Mouse (Mus musculus) liver, embryonic 14.5 days (tissue): ENCODE data around the gene Gm10309. TPM values are rescaled to one million over a fixed set of nuclear protein-coding genes. Genes with fewer than 3 reads are reported as not detected.

Experiments used
- ATAC-seq: fragments of 200-750 bp; cut with Nextera tagmentation; 2 replicates; pipeline ENCODE4 v1.8.0; 2017; ENCODE audit warnings: moderate number of reproducible peaks, mild to moderate bottlenecking, moderate library complexity; ENCODE audit not compliant: insufficient read depth
- DNase-seq, 3 experiments: peaks; one replicate each; pipeline ENCODE4 v3.0.0-alpha.2; 2012 to 2013; ENCODE audit warnings: low read depth in 3 of 3, low spot score in 3 of 3
- H3K27ac ChIP-seq: fragments of 300-500 bp; sonication (generic); 2 replicates; pipeline ENCODE4 v1.5.1; 2014; ENCODE audit warnings: moderate library complexity, mild to moderate bottlenecking, control low read depth, inconsistent platforms
- H3K27me3 ChIP-seq: fragments of 300-500 bp; sonication (generic); 2 replicates; pipeline ENCODE4 v1.6.1; 2014; ENCODE audit warnings: mild to moderate bottlenecking, low read length, moderate library complexity; ENCODE audit not compliant: control insufficient read depth, insufficient read depth
- H3K36me3 ChIP-seq: fragments of 300-500 bp; sonication (generic); replicated peaks from 2 replicates; pipeline ENCODE4 v1.6.1; 2014; ENCODE audit warnings: low read depth; ENCODE audit not compliant: control insufficient read depth, insufficient read depth
- H3K4me1 ChIP-seq, 2 experiments: fragments of 200-500 bp in 1 of 2; fragments of 300-500 bp in 1 of 2; sonication (generic) in 1 of 2; replicated peaks; 2 replicates each; pipeline ENCODE4 v1.6.1; 2012 to 2014; ENCODE audit warnings: antibody characterized with exemption in 1 of 2, inconsistent platforms in 1 of 2, low read length in 1 of 2; ENCODE audit not compliant: control insufficient read depth in 2 of 2, insufficient read depth in 2 of 2
- H3K4me2 ChIP-seq: fragments of 300-500 bp; sonication (generic); 2 replicates; pipeline ENCODE4 v1.6.1; 2014; ENCODE audit warnings: low read depth, mild to moderate bottlenecking, control low read depth, moderate library complexity
- H3K4me3 ChIP-seq, 2 experiments: fragments of 200-500 bp in 1 of 2; fragments of 300-500 bp in 1 of 2; sonication (generic) in 1 of 2; 2 replicates each; pipeline ENCODE4 v1.5.1; 2012 to 2014; ENCODE audit warnings: low read depth in 2 of 2, low read length in 2 of 2, mild to moderate bottlenecking in 2 of 2, control low read depth in 1 of 2, inconsistent platforms in 1 of 2, moderate library complexity in 1 of 2; ENCODE audit not compliant: insufficient read depth in 1 of 2
- H3K9ac ChIP-seq: fragments of 300-500 bp; sonication (generic); replicated peaks from 2 replicates; pipeline ENCODE4 v1.6.1; 2014; ENCODE audit warnings: mild to moderate bottlenecking, control low read depth, moderate library complexity
- H3K9me3 ChIP-seq: fragments of 300-500 bp; sonication (generic); 2 replicates; pipeline ENCODE4 v1.6.1; 2016; ENCODE audit warnings: low read length, mixed read lengths; ENCODE audit not compliant: control insufficient read depth
- CTCF ChIP-seq: IDR thresholded peaks from 2 replicates; pipeline ENCODE4 v1.5.1; 2016; ENCODE audit warnings: antibody characterized with exemption, low read depth, control low read depth
- EP300 ChIP-seq: IDR thresholded peaks from 2 replicates; pipeline ENCODE4 v1.6.1; 2016; ENCODE audit warnings: antibody characterized with exemption, low read depth
- WGBS: fragments of 180-500 bp; shearing (Covaris S2); extraction: QIAGEN DNeasy Blood & Tissue Kit; methylation state at CpG from one replicate; pipeline ENCODE4 v1.1.7; 2014; ENCODE audit not compliant: insufficient replicate concordance; 5-methylcytosine and 5-hydroxymethylcytosine counted together
- polyA plus RNA-seq, 2 experiments: library from polyadenylated mRNA; depleted of rRNA in 1 of 2; stranded (reverse) in 1 of 2; unstranded in 1 of 2; fragments of >200 nt; fragmentation: Nextera tagmentation in 1 of 2; extraction: Ambion mirVana in 1 of 2; gene quantifications; 2 replicates each; pipeline versions ENCODE4 v1.2.1 to v1.2.3; 2012 to 2014

Gene Gm10309
- polyA plus RNA-seq, 2 experiments: 0.06 TPM; not detected in 1

DNA sequence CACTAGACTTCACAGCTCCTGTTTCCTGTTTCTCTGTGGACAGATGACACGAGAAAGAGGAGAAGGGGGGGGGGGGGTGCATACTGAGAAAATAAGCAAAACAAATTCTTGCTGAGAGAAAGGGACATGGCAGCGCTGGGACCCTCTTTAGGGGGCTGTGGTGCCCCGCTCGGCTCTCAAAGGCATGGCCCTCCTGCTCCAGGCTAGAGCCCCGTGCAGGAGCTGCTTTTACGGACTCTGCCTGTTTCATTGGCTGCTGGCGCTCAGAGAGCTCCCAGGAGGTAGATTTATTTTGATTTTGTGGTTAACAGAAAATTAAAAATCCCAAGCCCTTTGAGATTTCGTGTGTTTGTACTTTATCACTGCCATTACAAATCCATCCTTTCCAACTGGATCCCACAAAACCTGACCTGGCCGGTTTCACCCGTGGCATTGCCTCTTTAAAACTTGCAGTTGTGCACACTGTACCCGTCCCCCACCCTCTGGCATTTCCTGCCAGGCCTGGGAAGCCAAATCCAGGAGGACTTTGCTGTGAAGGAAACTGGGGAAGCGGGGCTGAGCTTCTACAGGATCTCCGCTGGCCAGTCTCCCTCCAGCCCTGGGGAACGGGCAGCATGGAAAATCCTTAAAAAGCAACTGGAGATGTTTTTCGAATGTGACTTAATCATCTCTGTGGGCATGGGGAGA lies 5.5 kb downstream of the Gm10309 start:
- no peak for TF ChIP-seq EP300
- no peak for TF ChIP-seq CTCF
- Histone ChIP-seq H3K4me3 (no peak overlapping the region), H3K36me3 (no peaks in the 10 kb centered on the region), H3K9ac (no peak overlapping the region), H3K4me2 (no peak overlapping the region), H3K27me3 (no peaks in the 10 kb centered on the region), H3K27ac (no peak overlapping the region), H3K4me1 (0 out of 4 replicates have a peak, but pooled peaks cover 0 to 3% of the 10 kb centered on the region in 2 experiments), H3K9me3 (no peaks in the 10 kb centered on the region)
- no peak for ATAC-seq
- no peak for DNase-seq
- WGBS: 54% methylated on average over 15 of the region's 15 CpGs

DNA sequence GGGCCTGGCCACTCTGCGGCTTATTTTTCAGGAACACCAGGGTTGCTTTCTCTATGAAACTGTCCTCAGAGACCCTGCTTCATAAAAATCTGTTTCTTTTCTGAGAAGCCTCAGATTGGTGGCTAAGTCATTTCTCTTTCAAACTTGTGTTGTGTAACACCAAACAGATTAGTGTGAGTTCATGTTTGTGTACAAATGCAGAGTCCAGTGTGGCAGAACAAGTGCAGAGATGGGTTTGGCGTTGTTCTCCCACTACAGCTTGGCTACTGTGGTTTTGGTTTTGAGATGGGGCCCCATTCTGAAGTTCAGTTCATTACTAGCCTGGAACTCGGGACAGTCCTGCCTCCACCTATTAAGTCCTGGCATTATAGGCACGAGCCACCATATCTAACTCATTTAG lies 7.7 kb downstream of the Gm10309 start:
- H3K27ac ChIP-seq: no peak overlapping the region

DNA sequence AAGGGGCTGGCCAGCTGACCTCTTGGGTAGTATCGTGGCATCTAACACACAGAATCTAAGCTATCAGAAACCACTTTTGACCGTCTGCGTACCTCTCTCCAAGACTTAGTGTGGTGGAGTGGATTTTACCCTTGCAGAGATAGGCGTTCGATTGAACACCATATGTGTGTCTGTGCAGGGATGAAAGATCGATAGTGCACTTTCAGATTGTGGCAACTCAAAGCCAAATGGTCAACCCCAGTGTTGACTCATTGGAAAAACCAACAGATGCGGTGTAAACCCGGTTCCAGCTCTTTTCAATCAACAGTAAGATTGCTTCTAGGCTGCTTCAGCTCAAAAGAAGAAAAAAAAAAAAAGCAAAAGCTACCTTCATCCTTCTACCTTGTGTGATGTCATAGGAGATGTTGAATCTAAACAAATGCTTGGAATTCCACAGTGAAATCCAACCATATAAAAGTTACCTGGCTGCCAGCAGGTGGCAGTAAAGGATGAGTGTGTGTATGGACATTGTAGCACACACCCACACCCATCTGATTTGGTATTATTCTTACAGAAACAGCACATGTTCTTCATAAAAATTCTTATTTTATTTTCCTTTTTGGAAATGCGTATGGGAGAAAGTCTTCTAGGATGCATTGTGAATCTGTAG lies 8.8 kb downstream of the Gm10309 start:
- ATAC-seq (no peak), DNase-seq (peak in 1 of 3 experiments; percentile 14)
- Histone ChIP-seq H3K36me3 (no peaks in the 10 kb centered on the region), H3K4me1 (peaks cover 0 to 19% of the 10 kb centered on the region in 2 experiments; a peak in 2 of 4 replicates), H3K27me3 (no peaks in the 10 kb centered on the region), H3K27ac (no peak overlapping the region), H3K4me2 (no peak overlapping the region), H3K4me3 (no peak overlapping the region), H3K9ac (no peak overlapping the region), H3K9me3 (no peaks in the 10 kb centered on the region)
- WGBS: 70% methylated on average over 9 of the region's 9 CpGs
- TF ChIP-seq EP300 (no peak), CTCF (peak; percentile 45; the same call in 1 of the 2 replicates)

More for the DNA sequence above, 7.7 kb downstream of the Gm10309 start:
- ATAC-seq (no peak), DNase-seq (no peak)
- Histone ChIP-seq H3K4me1 (peaks cover 0 to 14% of the 10 kb centered on the region in 2 experiments; a peak in 2 of 4 replicates), H3K27me3 (no peaks in the 10 kb centered on the region), H3K4me2 (no peak overlapping the region), H3K9me3 (no peaks in the 10 kb centered on the region), H3K9ac (no peak overlapping the region), H3K4me3 (no peak overlapping the region), H3K36me3 (no peaks in the 10 kb centered on the region)
- TF ChIP-seq EP300 (no peak), CTCF (no peak)
- 51% methylated on average over 4 of the region's 4 CpGs for WGBS

DNA sequence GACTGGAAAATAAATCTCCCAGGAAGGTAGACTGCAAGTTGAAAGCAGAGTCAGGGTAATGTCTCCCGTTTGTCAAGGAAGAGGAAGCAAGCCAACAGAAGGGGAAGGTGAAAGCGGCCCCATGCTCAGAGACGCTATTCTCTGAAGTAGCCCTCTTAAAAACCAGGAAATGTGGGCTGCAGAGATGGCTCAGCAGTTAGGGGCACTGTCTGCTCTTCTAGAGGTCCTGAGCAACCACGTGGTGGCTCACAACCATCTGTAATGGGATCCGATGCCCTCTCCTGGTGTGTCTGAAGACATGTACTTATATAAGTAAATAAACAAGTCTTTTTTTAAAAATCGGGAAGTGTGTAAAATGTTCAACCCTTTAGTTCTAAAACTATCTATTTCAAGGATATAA lies 10.1 kb downstream of the Gm10309 start:
- DNase-seq: peak in 1 of 3 experiments; percentile 9
- Histone ChIP-seq H3K4me2 (no peak overlapping the region), H3K9me3 (no peaks in the 10 kb centered on the region), H3K27ac (no peak overlapping the region), H3K4me3 (no peak overlapping the region), H3K9ac (no peak overlapping the region), H3K27me3 (no peaks in the 10 kb centered on the region), H3K36me3 (no peaks in the 10 kb centered on the region), H3K4me1 (peaks cover 0 to 19% of the 10 kb centered on the region in 2 experiments; a peak in 2 of 4 replicates)
- TF ChIP-seq CTCF: no peak
- WGBS: 8% methylated on average over 6 of the region's 6 CpGs
- ATAC-seq: peak; percentile 33; the same call in 1 of the 2 replicates

DNA sequence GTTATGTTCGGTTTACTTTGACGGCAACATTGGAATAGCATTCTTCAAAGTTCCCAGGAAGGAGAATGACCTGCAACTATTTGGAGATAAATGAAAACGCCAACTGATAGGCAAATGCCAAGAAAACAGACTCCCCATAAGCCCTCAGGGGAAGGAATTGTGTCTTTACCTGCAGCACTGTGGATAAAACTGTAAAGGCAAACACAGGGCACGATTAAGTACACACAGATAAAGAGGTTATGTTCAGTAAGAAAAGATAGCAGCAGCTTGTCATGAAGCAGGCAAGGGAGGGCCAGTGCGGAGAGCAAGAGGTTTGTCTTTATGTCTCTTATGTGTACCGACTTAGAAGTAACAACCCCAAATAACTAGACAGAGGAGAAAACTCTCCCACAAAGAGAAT lies 10.5 kb downstream of the Gm10309 start:
- Histone ChIP-seq H3K4me3 (no peak overlapping the region), H3K27ac (no peak overlapping the region), H3K9ac (no peak overlapping the region), H3K27me3 (no peaks in the 10 kb centered on the region), H3K36me3 (no peaks in the 10 kb centered on the region), H3K4me2 (no peak overlapping the region), H3K4me1 (peaks cover 0 to 19% of the 10 kb centered on the region in 2 experiments; a peak in 2 of 4 replicates), H3K9me3 (no peaks in the 10 kb centered on the region)
- WGBS: 41% methylated on average over 6 of the region's 6 CpGs
- TF ChIP-seq EP300 (no peak), CTCF (no peak)
- DNase-seq: no peak
- ATAC-seq: peak; percentile 55; the same call in 1 of the 2 replicates
